Mouse (Mus musculus) ES-Bruce4 (cell line): ENCODE data around the gene Mcu. TPM values are rescaled to one million over a fixed set of nuclear protein-coding genes. Genes with fewer than 3 reads are reported as not detected.

ENCODE experiments used
- H3K27ac ChIP-seq: 2 replicates; pipeline ENCODE4 v1.5.1; 2012; ENCODE audit warnings: low read length, inconsistent platforms; ENCODE audit not compliant: insufficient read depth
- H3K27me3 ChIP-seq: 2 replicates; pipeline ENCODE4 v1.6.1; 2012; ENCODE audit warnings: mild to moderate bottlenecking, low read length, inconsistent platforms; ENCODE audit not compliant: control insufficient read depth, poor library complexity, insufficient read depth, severe bottlenecking
- H3K36me3 ChIP-seq: 2 replicates; pipeline ENCODE4 v1.6.1; 2012; ENCODE audit warnings: inconsistent platforms, mild to moderate bottlenecking, low read length, moderate library complexity; ENCODE audit not compliant: control insufficient read depth, poor library complexity, insufficient read depth, severe bottlenecking
- H3K4me1 ChIP-seq: one replicate; pipeline ENCODE4 v1.8.1; 2011; ENCODE audit warnings: low read length; ENCODE audit not compliant: control insufficient read depth, insufficient read depth
- H3K4me3 ChIP-seq: 2 replicates; pipeline ENCODE4 v1.5.1; 2011; ENCODE audit warnings: low read depth, mild to moderate bottlenecking, low read length
- H3K9ac ChIP-seq: 2 replicates; pipeline ENCODE4 v1.6.1; 2012; ENCODE audit warnings: low read depth, mild to moderate bottlenecking, inconsistent platforms; ENCODE audit not compliant: poor library complexity, severe bottlenecking
- H3K9me3 ChIP-seq: replicated peaks from 2 replicates; pipeline ENCODE4 v1.6.1; 2012; ENCODE audit warnings: mild to moderate bottlenecking, low read length, inconsistent platforms; ENCODE audit not compliant: control insufficient read depth, poor library complexity, insufficient read depth, severe bottlenecking
- CTCF ChIP-seq: IDR thresholded peaks from one replicate; pipeline ENCODE4 v1.8.1; 2011; ENCODE audit warnings: low read depth, low read length
- EP300 ChIP-seq: IDR thresholded peaks from 2 replicates; pipeline ENCODE4 v1.6.1; 2011; ENCODE audit warnings: low read depth, low read length; ENCODE audit not compliant: insufficient read depth
- POLR2A ChIP-seq: IDR thresholded peaks from one replicate; pipeline ENCODE4 v1.8.1; 2011; ENCODE audit warnings: low read length; ENCODE audit not compliant: insufficient read depth
- polyA plus RNA-seq: library from polyadenylated mRNA; stranded (reverse); fragments of >200 nt; gene quantifications from 2 replicates; pipeline ENCODE4 v1.2.4, GENCODE M21; 2011; ENCODE audit warnings: low read depth; ENCODE audit not compliant: missing spikeins, insufficient read depth, insufficient read length

Gene Mcu
- polyA plus RNA-seq, 1 experiment, result 26.0 TPM

DNA sequence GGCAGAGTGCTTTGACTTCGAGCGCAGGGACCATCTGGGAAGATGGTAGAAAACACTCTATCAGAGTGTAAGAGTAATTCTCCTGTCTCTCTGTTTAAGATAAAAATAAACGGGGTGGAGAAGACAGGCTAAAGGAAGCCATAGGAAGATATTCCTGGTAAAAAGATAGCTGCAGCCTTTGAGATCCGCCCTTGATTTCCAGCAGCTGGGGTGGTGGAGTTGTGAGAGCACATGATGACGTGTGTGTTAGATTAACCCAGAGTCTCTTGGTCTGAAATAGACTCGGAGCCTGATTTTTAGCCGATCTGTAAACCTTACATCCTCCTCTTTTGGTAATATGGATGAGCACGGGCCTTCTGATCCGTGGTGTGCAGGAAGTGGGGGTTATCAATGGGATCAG lies 168.9 kb downstream of the Mcu start:
- Histone ChIP-seq H3K27me3 (no peaks in the 10 kb centered on the region), H3K9me3 (no peaks in the 10 kb centered on the region), H3K9ac (no peak overlapping the region), H3K4me3 (no peak overlapping the region), H3K4me1 (no peaks in the 10 kb centered on the region), H3K27ac (no peak overlapping the region), H3K36me3 (no peaks in the 10 kb centered on the region)
- no peak for TF ChIP-seq EP300
- no peak for TF ChIP-seq CTCF
- no peak for TF ChIP-seq POLR2A

DNA sequence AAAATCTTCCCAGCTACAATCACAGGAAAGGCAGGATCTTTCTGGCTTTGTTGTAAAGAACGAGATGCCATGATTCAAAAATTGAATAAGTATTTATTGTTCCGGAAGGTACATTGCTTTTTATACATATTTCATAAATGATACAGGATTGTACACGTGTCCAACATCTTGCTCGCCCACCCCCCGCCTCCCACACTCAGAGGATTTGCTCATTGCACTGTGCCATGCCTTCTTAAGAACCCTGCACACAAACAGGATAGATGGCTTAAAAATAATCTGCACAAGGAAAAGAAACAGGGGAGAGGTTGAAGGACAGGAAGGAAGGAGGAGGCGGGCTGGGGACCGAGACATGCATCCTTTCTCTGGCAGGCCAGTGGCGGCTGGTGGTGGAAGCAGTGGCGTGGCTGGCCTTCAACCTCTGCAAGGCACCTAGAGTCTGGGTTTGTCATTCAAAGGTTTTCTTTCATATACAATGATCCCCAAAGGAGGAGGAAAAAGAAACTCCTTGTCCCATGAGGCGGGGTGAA lies 169.5 kb downstream of the Mcu start:
- Histone ChIP-seq H3K27ac (no peak overlapping the region), H3K9me3 (no peaks in the 10 kb centered on the region), H3K4me1 (no peaks in the 10 kb centered on the region), H3K27me3 (no peaks in the 10 kb centered on the region), H3K4me3 (no peak overlapping the region), H3K36me3 (no peaks in the 10 kb centered on the region), H3K9ac (no peak overlapping the region)
- TF ChIP-seq EP300 (no peak), POLR2A (no peak), CTCF (no peak)

DNA sequence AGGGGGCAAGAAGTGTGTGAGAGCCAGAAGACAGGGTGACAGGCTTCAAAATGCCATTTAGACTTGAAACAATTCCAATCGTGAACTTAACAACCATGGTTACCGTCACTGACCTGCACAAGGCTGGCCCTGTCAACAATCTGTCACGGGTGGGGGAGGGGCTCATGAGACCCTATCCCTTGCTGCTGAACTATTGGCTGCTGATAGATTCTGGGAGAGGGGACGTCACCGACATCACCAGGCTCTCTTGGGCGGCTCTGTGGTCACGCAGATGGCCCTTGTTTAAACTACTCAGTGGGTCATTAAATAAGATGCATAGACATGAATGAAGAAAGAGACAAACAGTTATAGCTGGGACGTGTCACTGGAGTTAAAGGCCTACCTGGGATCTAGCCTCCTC lies 171.9 kb downstream of the Mcu start:
- Histone ChIP-seq H3K4me3 (no peak overlapping the region), H3K9me3 (no peaks in the 10 kb centered on the region), H3K9ac (no peak overlapping the region), H3K4me1 (no peaks in the 10 kb centered on the region), H3K27me3 (no peaks in the 10 kb centered on the region), H3K27ac (no peak overlapping the region), H3K36me3 (no peaks in the 10 kb centered on the region)
- TF ChIP-seq CTCF, result no peak
- no peak for TF ChIP-seq POLR2A
- TF ChIP-seq EP300, result no peak

DNA sequence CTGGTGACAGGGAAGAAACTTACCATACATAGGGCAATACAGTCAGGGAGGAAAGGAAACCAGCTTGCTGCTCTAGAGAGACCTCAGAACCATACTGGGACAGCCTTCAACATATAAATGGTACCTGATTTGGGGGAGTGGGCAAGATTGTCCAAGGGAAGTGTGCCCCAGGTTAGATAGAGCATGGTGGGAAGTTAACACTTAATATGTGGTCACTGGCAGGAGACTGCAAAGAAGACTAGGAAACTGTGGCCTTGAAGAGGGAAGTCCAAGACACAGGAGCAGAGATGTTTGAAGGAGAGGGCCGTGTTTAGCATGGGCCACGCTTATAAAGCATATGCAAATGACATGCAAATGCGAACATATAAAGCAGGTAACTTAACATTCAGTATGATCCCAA lies 172.4 kb downstream of the Mcu start:
- TF ChIP-seq POLR2A (no peak), CTCF (no peak), EP300 (no peak)
- Histone ChIP-seq H3K4me3 (no peak overlapping the region), H3K36me3 (no peaks in the 10 kb centered on the region), H3K27ac (no peak overlapping the region), H3K9ac (no peak overlapping the region), H3K9me3 (no peaks in the 10 kb centered on the region), H3K27me3 (no peaks in the 10 kb centered on the region), H3K4me1 (no peaks in the 10 kb centered on the region)

DNA sequence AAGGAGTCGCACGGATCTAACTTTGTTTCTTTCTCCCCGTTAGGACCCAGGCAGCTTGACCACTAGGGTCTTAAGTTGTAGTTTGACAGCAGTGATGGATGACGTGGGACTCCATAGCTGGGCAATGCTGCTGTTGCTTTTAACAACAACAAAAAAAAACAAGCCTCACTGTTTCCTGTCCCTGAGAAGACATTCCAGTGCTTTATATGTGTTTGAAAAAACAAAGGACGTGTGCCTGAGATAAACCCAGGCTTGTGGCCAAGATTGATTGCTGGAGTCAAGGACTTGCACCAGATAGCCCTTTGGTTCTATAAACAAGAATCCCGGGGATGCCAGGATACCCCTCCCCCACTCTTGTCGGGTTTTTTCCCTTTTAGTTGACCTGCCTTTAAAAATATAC lies 173.3 kb downstream of the Mcu start:
- Histone ChIP-seq H3K4me3 (no peak overlapping the region), H3K27me3 (no peaks in the 10 kb centered on the region), H3K9me3 (no peaks in the 10 kb centered on the region), H3K27ac (no peak overlapping the region), H3K4me1 (no peaks in the 10 kb centered on the region), H3K36me3 (no peaks in the 10 kb centered on the region), H3K9ac (no peak overlapping the region)
- TF ChIP-seq CTCF, result no peak
- TF ChIP-seq POLR2A, result no peak

DNA sequence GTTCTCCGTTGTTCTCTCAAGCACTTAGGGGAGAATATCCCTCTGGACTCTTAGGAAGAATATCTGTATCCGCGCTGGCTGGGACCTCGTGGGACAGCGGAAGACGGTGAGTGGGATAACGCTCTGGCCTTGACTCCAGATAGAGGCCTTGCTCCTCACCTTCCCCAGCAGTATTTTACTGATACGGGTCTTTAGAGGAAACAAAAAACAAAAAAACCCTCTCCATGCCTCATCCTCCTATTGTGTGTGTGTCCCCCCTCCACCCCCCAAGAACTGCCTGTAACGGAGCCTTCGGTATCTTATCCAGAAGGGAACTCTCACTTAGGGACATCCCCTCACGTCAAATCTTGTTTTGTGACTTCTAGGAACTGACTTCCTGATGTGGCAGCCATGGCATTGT lies 174.8 kb downstream of the Mcu start, which contains the start of gene Oit3:
Gene Oit3, minus strand, starts transcription at position 44 of the 400 bp plus-strand sequence.
- Histone ChIP-seq H3K9me3 (no peaks in the 10 kb centered on the region), H3K9ac (no peak within 1 kb of the TSS), H3K27ac (no peak within 1 kb of the TSS), H3K36me3 (no peaks in the 10 kb centered on the region), H3K27me3 (no peaks in the 10 kb centered on the region), H3K4me3 (no peak within 1 kb of the TSS), H3K4me1 (no peaks in the 10 kb centered on the region)
- no peak for TF ChIP-seq CTCF
- no peak for TF ChIP-seq EP300
- TF ChIP-seq POLR2A, result no peak

DNA sequence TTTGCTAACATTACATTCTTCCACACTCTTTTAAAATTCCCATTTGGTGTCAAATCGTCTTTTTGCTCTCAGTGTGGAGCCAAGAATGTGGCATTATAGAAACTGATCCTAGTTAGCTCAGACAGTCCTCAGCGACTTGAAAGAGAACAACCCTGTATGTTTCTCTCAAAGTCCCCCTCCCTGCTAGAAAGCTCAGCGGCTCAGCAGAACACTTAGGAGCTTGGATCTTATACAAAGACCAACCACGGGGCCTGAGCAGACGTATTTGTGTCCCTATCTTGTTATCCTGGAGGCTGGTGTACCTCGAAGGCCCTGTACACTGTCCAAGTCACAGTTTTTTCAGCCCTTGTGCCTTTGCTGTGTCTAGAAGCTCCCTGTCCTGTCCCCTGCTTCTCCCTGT lies 176.3 kb downstream of the Mcu start:
- no peaks in the 10 kb centered on the region for H3K36me3 ChIP-seq
- no peak for TF ChIP-seq POLR2A
- TF ChIP-seq CTCF, result no peak
- no peak for TF ChIP-seq EP300
- H3K9me3 ChIP-seq, result no peaks in the 10 kb centered on the region
- H3K4me3 ChIP-seq, result no peak overlapping the region
- no peak overlapping the region for H3K9ac ChIP-seq
- no peaks in the 10 kb centered on the region for H3K27me3 ChIP-seq
- no peak overlapping the region for H3K27ac ChIP-seq
- no peaks in the 10 kb centered on the region for H3K4me1 ChIP-seq
